Mouse (Mus musculus) intestine, embryonic 16.5 days (tissue): ENCODE measurements around the gene Slc25a15. TPM values are rescaled to one million over a fixed set of nuclear protein-coding genes. Genes with fewer than 3 reads are reported as not detected.

Experiments
- ATAC-seq: fragments of 200-750 bp; cut with Nextera tagmentation; 2 replicates; pipeline ENCODE4 v1.8.0; 2017; ENCODE audit warnings: moderate TSS enrichment, moderate library complexity
- H3K27ac ChIP-seq: fragments of 300-500 bp; sonication (generic); 2 replicates; pipeline ENCODE4 v1.5.1; 2014; ENCODE audit warnings: mild to moderate bottlenecking, low read length
- H3K27me3 ChIP-seq: fragments of 300-500 bp; sonication (generic); replicated peaks from 2 replicates; pipeline ENCODE4 v1.6.1; 2014; ENCODE audit warnings: low read length, control low read depth, mixed read lengths; ENCODE audit not compliant: control insufficient read depth, insufficient read depth
- H3K36me3 ChIP-seq: fragments of 300-500 bp; sonication (generic); 2 replicates; pipeline ENCODE4 v1.6.1; 2014; ENCODE audit warnings: low read length, control low read depth; ENCODE audit not compliant: control insufficient read depth, insufficient read depth
- H3K4me1 ChIP-seq: fragments of 300-500 bp; sonication (generic); 2 replicates; pipeline ENCODE4 v1.6.1; 2014; ENCODE audit warnings: low read length, control low read depth, mixed read lengths; ENCODE audit not compliant: control insufficient read depth, insufficient read depth
- H3K4me2 ChIP-seq: fragments of 300-500 bp; sonication (generic); 2 replicates; pipeline ENCODE4 v1.6.1; 2014; ENCODE audit warnings: low read depth, low read length, control low read depth
- H3K4me3 ChIP-seq: fragments of 300-500 bp; sonication (generic); 2 replicates; pipeline ENCODE4 v1.5.1; 2014; ENCODE audit warnings: mild to moderate bottlenecking, low read length
- H3K9ac ChIP-seq: fragments of 300-500 bp; sonication (generic); 2 replicates; pipeline ENCODE4 v1.6.1; 2014; ENCODE audit warnings: low read depth, low read length
- H3K9me3 ChIP-seq: fragments of 300-500 bp; sonication (generic); 2 replicates; pipeline ENCODE4 v1.6.1; 2016; ENCODE audit warnings: low read length, control low read depth; ENCODE audit not compliant: control insufficient read depth
- WGBS: fragments of 180-500 bp; shearing (Covaris S2); extraction: QIAGEN DNeasy Blood & Tissue Kit; methylation state at CpG from one replicate; pipeline ENCODE4 v1.1.7; 2014; 5-methylcytosine and 5-hydroxymethylcytosine counted together
- polyA plus RNA-seq: library from polyadenylated mRNA; unstranded; fragments of >200 nt; fragmentation: Nextera tagmentation; extraction: Ambion mirVana; gene quantifications from 2 replicates; pipeline ENCODE4 v1.2.1, GENCODE M21; 2015

The Slc25a15 gene
- 129 and 148 TPM in 2 replicates for polyA plus RNA-seq

DNA sequence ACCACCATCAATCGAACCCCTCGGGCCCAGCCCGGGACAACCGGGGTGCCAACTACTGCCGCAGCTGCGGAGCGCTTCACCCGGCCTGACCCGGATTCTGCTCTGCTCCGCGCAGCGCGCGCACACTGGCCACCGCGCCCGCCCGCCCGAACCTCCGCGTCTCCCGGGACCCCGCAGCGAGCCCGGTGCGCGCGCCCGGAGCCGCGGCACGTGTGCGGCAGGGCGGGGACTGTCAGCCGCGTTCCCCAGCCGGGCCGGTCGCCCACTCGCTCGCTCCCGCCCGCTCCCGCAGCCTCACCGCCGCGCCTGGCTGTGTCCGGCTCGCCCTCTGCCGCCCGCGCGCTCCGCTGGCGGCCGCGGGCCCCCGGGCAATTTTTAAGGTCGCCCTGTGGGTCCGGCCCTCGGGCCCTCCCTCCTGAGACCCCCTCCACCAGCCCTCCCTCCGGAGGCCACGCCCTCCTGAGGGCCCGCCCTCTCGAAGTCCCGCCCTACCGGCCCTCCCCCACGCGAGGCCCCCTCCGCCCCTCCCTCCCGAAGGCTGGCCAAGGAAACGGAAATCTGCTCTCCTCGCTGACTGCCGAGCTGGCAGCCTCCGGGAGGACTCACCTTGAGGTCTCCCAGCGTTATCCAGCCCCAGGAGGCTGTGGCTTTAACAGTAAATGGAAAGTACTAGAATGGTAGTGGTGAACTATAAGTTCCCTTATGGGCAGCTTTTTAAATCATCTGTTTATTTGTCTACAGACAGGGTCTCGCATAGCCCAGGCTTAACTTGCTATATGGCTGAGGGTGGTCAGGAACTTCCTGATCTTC lies at the start of gene Slc25a15:
TSS of gene Slc25a15 (minus strand) at position 456 of the 810 bp plus-strand sequence.
- peak; percentile 87 for ATAC-seq
- Histone ChIP-seq H3K4me1 (0 out of 2 replicates have a peak, but pooled peaks cover 5% of the 10 kb centered on the region), H3K4me2 (peak within 1 kb of the TSS; percentile 76), H3K4me3 (peak within 1 kb of the TSS; percentile 88), H3K9me3 (no peaks in the 10 kb centered on the region), H3K27ac (peak within 1 kb of the TSS; percentile 76), H3K27me3 (no peaks in the 10 kb centered on the region), H3K36me3 (no peaks in the 10 kb centered on the region), H3K9ac (peak within 1 kb of the TSS; percentile 92)
- under 1% methylated on average over 56 of the region's 77 CpGs for WGBS

DNA sequence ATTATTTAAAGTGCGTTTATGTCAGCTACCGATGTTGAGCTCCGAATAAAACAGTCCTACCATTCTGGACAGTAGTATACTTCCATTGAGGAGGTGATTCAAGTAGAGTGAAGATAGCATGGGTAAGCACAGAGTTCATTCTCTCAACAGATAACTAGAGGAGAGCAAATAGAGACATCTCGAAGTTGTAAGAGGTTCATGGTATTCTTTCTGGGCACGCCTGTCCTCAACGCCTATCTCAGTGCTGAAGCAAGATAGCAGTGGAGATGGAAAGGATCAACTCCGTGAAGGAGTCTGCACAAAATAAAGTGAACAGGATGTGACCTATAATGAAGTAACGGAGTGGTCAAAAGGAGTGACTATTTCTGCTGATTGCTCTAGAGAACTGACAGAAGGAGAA lies 13.6 kb upstream of the Slc25a15 start:
- H3K9ac ChIP-seq: peak overlapping the region; percentile 96
- H3K4me1 ChIP-seq: peaks cover 9% of the 10 kb centered on the region
- 14% methylated on average over 8 of the region's 8 CpGs for WGBS
- peak overlapping the region; percentile 90 for H3K27ac ChIP-seq
- no peak for ATAC-seq
- H3K27me3 ChIP-seq: no peaks in the 10 kb centered on the region
- H3K36me3 ChIP-seq: peaks cover 2% of the 10 kb centered on the region; the same call in 1 of the 2 replicates
- peak overlapping the region; percentile 96 for H3K4me3 ChIP-seq
- H3K4me2 ChIP-seq: peak overlapping the region; percentile 83
- no peaks in the 10 kb centered on the region for H3K9me3 ChIP-seq

GRCm38 (mm10) chr8:22411282-22411702 lies 12.9 kb upstream of the Slc25a15 start, which contains the start of gene Mrps31:
Mrps31 (plus strand) TSS chr8:22411361.
- Histone ChIP-seq H3K4me3 (peak within 1 kb of the TSS; percentile 96), H3K4me1 (peaks cover 9% of the 10 kb centered on the region), H3K36me3 (peaks cover 2% of the 10 kb centered on the region; the same call in 1 of the 2 replicates), H3K9me3 (no peaks in the 10 kb centered on the region), H3K9ac (peak within 1 kb of the TSS; percentile 96), H3K27ac (peak within 1 kb of the TSS; percentile 90), H3K4me2 (peak within 1 kb of the TSS; percentile 83), H3K27me3 (no peaks in the 10 kb centered on the region)
- ATAC-seq: peak; percentile 82
- 0% methylated on average over 25 of the region's 25 CpGs for WGBS

DNA sequence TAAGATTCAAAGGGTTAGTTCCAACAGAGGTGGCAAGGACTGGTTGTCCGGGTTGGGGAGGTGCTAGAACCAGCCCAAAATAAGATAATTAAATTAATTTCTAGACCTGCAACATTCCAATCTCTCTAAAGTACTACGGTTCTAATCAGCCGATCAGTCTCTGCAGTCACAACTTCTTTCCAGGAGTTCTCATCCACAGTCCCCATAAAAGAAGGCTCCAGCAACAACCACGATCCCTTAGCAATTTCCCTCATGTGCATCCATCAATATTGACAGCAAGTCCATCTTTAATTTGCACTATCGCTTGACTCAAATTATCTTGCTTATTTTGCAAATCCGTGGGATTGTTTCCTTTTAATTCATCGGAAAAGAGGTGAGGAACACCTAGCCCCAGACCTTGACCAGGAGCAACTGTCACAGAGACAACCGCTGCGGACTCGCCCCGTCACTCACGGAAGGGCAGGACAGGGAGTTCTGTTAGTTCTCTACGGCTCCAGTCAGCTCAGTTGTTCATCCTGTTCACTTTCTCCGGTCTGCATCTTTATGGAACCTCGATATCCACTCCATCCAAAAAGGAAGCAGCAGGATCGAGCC lies 12.4 kb upstream of the Slc25a15 start:
- Histone ChIP-seq H3K4me1 (peaks cover 9% of the 10 kb centered on the region), H3K4me3 (peak overlapping the region; percentile 96), H3K36me3 (peaks cover 2% of the 10 kb centered on the region; the same call in 1 of the 2 replicates), H3K9me3 (no peaks in the 10 kb centered on the region), H3K4me2 (peak overlapping the region; percentile 71), H3K9ac (peak overlapping the region; percentile 96), H3K27ac (peak overlapping the region; percentile 78), H3K27me3 (no peaks in the 10 kb centered on the region)
- 13% methylated on average over 16 of the region's 16 CpGs for WGBS
- peak; percentile 56 for ATAC-seq

DNA sequence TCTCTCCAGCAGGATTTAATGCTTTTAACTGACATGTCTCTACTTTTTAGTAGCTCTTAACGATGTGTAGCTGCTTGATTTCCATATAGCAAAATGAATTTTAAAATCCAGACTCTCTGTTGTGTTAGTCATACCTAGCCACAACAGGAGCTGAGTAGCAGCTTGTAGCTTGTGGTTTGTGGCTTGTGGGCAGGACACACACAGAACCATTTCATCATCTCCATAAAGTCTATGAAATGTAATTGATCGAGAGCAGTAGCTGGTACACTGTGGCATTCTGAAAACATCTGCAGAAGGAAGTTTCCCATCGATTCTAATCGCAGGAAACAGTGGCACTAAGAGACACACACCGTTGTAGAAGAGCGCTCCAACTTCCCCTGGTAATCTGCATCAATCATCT lies 7.3 kb upstream of the Slc25a15 start:
- Histone ChIP-seq H3K27ac (no peak overlapping the region), H3K4me3 (no peak overlapping the region), H3K9me3 (no peaks in the 10 kb centered on the region), H3K9ac (no peak overlapping the region), H3K36me3 (no peaks in the 10 kb centered on the region), H3K4me2 (no peak overlapping the region), H3K27me3 (no peaks in the 10 kb centered on the region), H3K4me1 (no peaks in the 10 kb centered on the region)
- 73% methylated on average over 6 of the region's 6 CpGs for WGBS
- no peak for ATAC-seq

DNA sequence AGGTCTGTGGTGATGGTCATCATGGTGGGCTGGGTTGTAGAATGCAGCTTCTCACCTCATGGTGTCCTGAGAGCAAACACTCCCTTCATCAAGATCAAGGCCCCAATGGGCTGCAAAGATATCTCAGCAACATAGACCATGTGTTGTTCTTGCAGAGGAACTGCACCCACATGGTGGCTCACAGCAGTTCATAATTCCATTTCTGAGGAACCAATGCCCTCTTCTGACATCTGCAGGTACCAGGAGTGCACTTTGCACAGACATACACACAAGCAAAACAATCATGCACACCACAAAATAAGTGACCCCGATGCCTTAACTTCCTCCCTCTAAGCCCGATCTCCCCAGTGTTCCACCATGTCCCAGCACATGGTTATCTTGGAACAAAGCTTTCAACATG lies 4.8 kb upstream of the Slc25a15 start:
- Histone ChIP-seq H3K4me2 (no peak overlapping the region), H3K27ac (no peak overlapping the region), H3K9ac (no peak overlapping the region), H3K36me3 (no peaks in the 10 kb centered on the region), H3K27me3 (no peaks in the 10 kb centered on the region), H3K4me1 (no peaks in the 10 kb centered on the region), H3K9me3 (no peaks in the 10 kb centered on the region), H3K4me3 (no peak overlapping the region)
- ATAC-seq: no peak
- WGBS: 91% methylated on average over 2 of the region's 2 CpGs

GRCm38 (mm10) chr8:22400593-22400992 lies 2.2 kb upstream of the Slc25a15 start:
- WGBS: 88% methylated on average over 4 of the region's 4 CpGs
- H3K4me2 ChIP-seq: no peak overlapping the region
- no peak overlapping the region for H3K9ac ChIP-seq
- no peak overlapping the region for H3K27ac ChIP-seq
- no peaks in the 10 kb centered on the region for H3K9me3 ChIP-seq
- 0 out of 2 replicates have a peak, but pooled peaks cover 5% of the 10 kb centered on the region for H3K4me1 ChIP-seq
- H3K27me3 ChIP-seq: no peaks in the 10 kb centered on the region
- no peak for ATAC-seq
- H3K4me3 ChIP-seq: no peak overlapping the region
- H3K36me3 ChIP-seq: no peaks in the 10 kb centered on the region

GRCm38 (mm10) chr8:22399285-22399880 lies 986 bp upstream of the Slc25a15 start:
- H3K4me3 ChIP-seq: peak overlapping the region; percentile 88
- H3K9me3 ChIP-seq: no peaks in the 10 kb centered on the region
- H3K4me2 ChIP-seq: peak overlapping the region; percentile 76
- no peaks in the 10 kb centered on the region for H3K27me3 ChIP-seq
- WGBS: 76% methylated on average over 8 of the region's 8 CpGs
- ATAC-seq: no peak
- H3K27ac ChIP-seq: peak overlapping the region; percentile 76; the same call in 1 of the 2 replicates
- 0 out of 2 replicates have a peak, but pooled peaks cover 5% of the 10 kb centered on the region for H3K4me1 ChIP-seq
- H3K9ac ChIP-seq: peak overlapping the region; percentile 92
- no peaks in the 10 kb centered on the region for H3K36me3 ChIP-seq

DNA sequence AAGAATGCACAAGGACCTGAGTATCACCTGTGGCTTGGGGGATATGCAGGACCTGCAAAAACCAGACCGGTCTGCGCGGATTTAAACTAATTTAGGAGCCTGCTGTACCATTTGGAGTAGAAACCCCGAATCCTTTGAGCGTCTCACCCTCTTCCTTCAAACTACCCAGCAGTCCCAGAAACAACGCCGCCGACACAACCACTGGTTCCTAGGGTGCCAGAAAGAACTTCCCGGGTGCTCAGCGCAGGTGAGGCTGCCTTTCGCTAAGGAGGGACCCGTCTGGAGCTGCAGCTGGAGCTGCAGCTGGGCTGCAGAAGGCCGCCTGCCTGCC lies 621 bp downstream of the Slc25a15 start:
- H3K4me2 ChIP-seq: peak overlapping the region; percentile 76
- peak overlapping the region; percentile 88 for H3K4me3 ChIP-seq
- H3K9ac ChIP-seq: peak overlapping the region; percentile 92
- H3K9me3 ChIP-seq: no peaks in the 10 kb centered on the region
- H3K36me3 ChIP-seq: no peaks in the 10 kb centered on the region
- 0 out of 2 replicates have a peak, but pooled peaks cover 5% of the 10 kb centered on the region for H3K4me1 ChIP-seq
- H3K27ac ChIP-seq: peak overlapping the region; percentile 76
- WGBS: 1% methylated on average over 13 of the region's 13 CpGs
- peak; percentile 0; the same call in 1 of the 2 replicates for ATAC-seq
- H3K27me3 ChIP-seq: no peaks in the 10 kb centered on the region
